Mouse (Mus musculus): ENCODE measurements around the gene Psmb5. TPM values are rescaled to one million over a fixed set of nuclear protein-coding genes. Genes with fewer than 3 reads are reported as not detected.

The Psmb5 gene
- polyA plus RNA-seq, 1 experiment: 146 TPM

DNA sequence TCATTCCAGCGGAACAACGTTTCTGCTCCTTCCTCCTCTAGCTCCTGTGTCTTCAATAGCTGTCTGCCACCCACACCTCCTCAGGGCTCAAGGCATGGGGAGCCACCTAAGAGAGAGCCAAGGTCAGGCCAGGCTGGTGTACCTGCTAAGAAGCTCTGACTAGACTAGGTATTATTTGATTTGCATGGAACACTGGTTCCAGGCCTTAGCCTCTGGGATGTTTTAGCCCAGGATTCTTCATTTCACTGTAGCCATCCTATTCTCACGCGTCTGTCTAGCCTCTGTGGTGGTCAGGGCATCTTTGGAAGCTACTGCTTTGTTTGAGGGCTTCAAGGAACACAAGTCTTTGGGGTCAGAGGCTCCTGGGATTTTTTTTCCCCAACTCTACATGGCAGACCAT is 45.7 kb downstream of the Psmb5 start:
- peaks cover 7% of the 10 kb centered on the region for H3K4me1 ChIP-seq (ENCODE audit: control insufficient read depth, insufficient read depth, low read length)
- 56% methylated on average over 4 of the region's 4 CpGs for WGBS
- no peak for DNase-seq
- no peak for TF ChIP-seq POLR2A (IDR thresholded peaks at IDR 0.05; ENCODE audit: borderline replicate concordance, extremely low read depth, low read depth, low read length)
- TF ChIP-seq CTCF (IDR thresholded peaks at IDR 0.05; ENCODE audit: insufficient read depth, low read length): no peak
- no peak overlapping the region for H3K4me3 ChIP-seq (replicated peaks; ENCODE audit: extremely low read depth, low read depth, low read length)

DNA sequence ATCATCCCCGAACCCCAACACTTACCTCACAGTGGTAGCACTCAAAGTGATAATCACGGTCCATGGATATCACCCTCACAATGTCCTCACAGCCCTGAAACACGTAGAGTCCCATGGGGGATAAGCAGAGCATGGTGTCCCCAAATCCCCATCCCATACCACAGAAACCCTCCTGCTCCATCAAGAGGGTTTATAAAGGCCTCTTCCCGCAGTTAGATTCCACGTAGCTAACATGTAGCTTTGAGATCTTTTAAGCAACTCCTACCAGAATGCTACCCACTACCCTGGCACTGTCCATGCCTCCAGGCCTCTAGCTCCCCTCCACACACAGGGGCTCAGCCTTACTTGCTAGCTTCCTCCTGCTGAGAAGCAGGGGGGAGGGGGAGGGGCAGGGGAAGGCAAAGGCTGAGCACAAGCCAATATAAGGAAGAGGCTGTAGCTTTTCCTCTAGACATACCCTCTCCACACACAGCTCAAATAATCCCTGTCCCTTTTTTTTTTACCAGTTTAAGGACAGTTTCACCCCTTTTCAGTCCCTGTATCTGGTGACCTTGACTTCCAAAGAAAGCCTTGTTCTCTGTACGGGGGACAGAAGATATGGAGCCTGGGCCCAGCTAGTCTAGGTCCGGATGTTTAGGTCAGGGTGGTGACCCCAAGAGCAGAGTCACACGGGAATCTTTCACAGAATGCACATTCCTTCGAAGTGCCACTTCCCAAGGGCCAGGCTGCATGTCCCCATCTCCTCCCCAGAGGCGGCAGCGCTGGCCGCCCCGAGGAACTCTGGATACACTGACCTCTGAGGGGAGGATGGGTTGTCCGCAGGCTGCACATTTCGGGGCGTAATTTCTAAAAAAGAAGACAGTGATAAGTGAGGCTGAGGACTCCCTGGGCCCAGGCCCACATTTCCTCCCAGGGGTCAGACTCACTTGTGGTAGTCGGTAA is 48.1 kb downstream of the Psmb5 start:
- Histone ChIP-seq H3K4me3 (replicated peaks; ENCODE audit: extremely low read depth, low read depth, low read length) (no peak overlapping the region), H3K4me1 (ENCODE audit: control insufficient read depth, insufficient read depth, low read length) (peaks cover 2% of the 10 kb centered on the region)
- TF ChIP-seq POLR2A (IDR thresholded peaks at IDR 0.05; ENCODE audit: borderline replicate concordance, extremely low read depth, low read depth, low read length): no peak
- TF ChIP-seq CTCF (IDR thresholded peaks at IDR 0.05; ENCODE audit: insufficient read depth, low read length): no peak
- WGBS: 66% methylated on average over 17 of the region's 17 CpGs
- no peak for DNase-seq

DNA sequence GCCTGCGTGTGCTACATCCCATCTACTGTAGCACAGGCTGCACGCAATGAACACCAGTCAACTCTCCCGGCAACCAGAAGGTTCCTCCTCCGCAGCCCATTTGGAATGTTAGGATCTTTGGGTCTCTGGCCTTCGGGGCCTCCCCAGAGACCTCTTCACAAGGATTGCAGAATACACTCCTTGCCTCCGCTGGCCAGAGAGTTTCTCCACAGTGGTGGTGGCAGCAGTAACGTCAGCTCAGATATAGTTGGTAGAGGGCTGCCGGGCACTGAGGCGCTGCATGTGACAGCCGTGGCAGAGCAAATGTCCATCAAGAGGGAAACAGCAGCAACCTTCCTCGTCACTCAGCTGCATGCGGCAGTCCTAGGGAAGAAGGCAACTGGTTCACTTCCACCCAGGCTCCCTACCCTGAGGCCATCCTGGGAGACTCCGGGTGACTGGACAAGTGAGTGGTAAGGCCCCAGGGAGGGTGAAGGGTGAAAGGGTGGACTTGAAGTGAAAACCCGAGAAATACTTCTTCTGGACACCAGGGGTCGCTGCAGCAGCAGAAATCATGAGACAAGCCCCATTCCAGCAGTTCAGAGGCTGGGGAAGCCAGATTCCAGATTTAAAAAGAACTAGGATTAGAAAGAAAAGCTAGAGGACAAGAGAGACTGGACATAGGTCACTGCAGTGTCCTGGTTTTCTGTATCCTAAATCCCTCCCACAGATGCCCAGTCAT is 49.0 kb downstream of the Psmb5 start:
- 67% methylated on average over 15 of the region's 15 CpGs for WGBS
- peak; percentile 84 for TF ChIP-seq CTCF (IDR thresholded peaks at IDR 0.05; ENCODE audit: insufficient read depth, low read length)
- no peak for TF ChIP-seq POLR2A (IDR thresholded peaks at IDR 0.05; ENCODE audit: borderline replicate concordance, extremely low read depth, low read depth, low read length)
- peaks cover 2% of the 10 kb centered on the region for H3K4me1 ChIP-seq (ENCODE audit: control insufficient read depth, insufficient read depth, low read length)
- H3K4me3 ChIP-seq (replicated peaks; ENCODE audit: extremely low read depth, low read depth, low read length): no peak overlapping the region
- DNase-seq: peak; percentile 73

Other genes with a start within 250 kb of the Psmb5 start
- gene Slc7a7, start 200.2 kb downstream of the Psmb5 start, polyA plus RNA-seq (2012; rRNA removed): 23.1 and 29.2 TPM in 2 replicates
- 185 and 290 TPM in 2 replicates for gene Mrpl52, start 191.1 kb downstream of the Psmb5 start, polyA plus RNA-seq (2012; rRNA removed)
- 119 and 130 TPM in 2 replicates for gene Mmp14, start 186.4 kb downstream of the Psmb5 start, polyA plus RNA-seq (2012; rRNA removed)
- 184 and 199 TPM in 2 replicates for gene Lrp10, start 153.9 kb downstream of the Psmb5 start, polyA plus RNA-seq (2012; rRNA removed)
- 3.0 TPM in 2 replicates for gene Rem2, start 141.9 kb downstream of the Psmb5 start, polyA plus RNA-seq (2012; rRNA removed)
- 15.1 and 20.2 TPM in 2 replicates for gene Prmt5, start 100.5 kb downstream of the Psmb5 start, polyA plus RNA-seq (2012; rRNA removed)
- gene Haus4, start 63.4 kb downstream of the Psmb5 start, polyA plus RNA-seq (2012; rRNA removed): 7.4 and 7.9 TPM in 2 replicates
- gene Ajuba, start 40.5 kb downstream of the Psmb5 start, polyA plus RNA-seq (2012; rRNA removed): 36.4 and 49.6 TPM in 2 replicates
- 6.5 and 7.3 TPM in 2 replicates for gene 4931414P19Rik, start 12.0 kb downstream of the Psmb5 start, polyA plus RNA-seq (2012; rRNA removed)
- not detected in 2 replicates for gene Psmb11, start 3.4 kb upstream of the Psmb5 start, polyA plus RNA-seq (2012; rRNA removed)
- not detected in 2 replicates for gene Gm17606, start 22.9 kb upstream of the Psmb5 start, polyA plus RNA-seq (2012; rRNA removed)
- 2.8 and 2.9 TPM in 2 replicates for gene Cdh24, start 23.3 kb upstream of the Psmb5 start, polyA plus RNA-seq (2012; rRNA removed)
- 49.8 and 50.5 TPM in 2 replicates for gene 1700123O20Rik, start 68.2 kb upstream of the Psmb5 start, polyA plus RNA-seq (2012; rRNA removed)
- gene Acin1, start 68.9 kb upstream of the Psmb5 start, polyA plus RNA-seq (2012; rRNA removed): 100 and 121 TPM in 2 replicates
- 0.43 and 0.56 TPM in 2 replicates for gene Gm29776, start 80.8 kb upstream of the Psmb5 start, polyA plus RNA-seq (2012; rRNA removed)
- 0.57 and 1.1 TPM in 2 replicates for gene Cebpe, start 94.2 kb upstream of the Psmb5 start, polyA plus RNA-seq (2012; rRNA removed)
- 2.9 and 4.0 TPM in 2 replicates for gene Slc7a8, start 163.9 kb upstream of the Psmb5 start, polyA plus RNA-seq (2012; rRNA removed)
- gene Rnf212b, start 196.1 kb upstream of the Psmb5 start, polyA plus RNA-seq (2012; rRNA removed): not detected in 2 replicates

Measured in lung, adult 2 months (tissue).